Mouse (Mus musculus): Measurements from ENCODE around the gene Cnn2.

The Cnn2 gene

DNA sequence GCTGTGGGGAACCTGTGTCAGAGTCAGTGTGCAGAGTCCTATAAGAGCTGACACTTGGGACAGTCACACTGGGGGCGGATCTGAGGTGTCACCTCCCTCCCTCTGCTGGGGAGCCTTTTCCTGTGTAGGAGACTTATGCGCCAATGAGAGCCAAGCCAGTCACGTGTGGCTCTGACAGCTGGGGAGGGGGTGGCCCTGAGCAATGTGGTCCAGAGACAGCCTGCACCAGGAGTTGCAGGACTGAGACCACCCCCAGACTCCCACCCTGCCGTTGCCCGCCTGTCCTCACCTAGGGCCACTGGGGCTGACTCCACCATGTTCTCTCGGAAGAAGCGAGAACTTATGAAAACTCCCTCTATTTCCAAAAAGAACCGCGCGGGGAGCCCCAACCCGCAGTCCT is 28.1 kb downstream of the Cnn2 start, which contains the start of gene Arhgap45:
Gene Arhgap45, plus strand, starts transcription at position 143 of the 400 bp plus-strand sequence.
- ChIA-PET POLR2A (interaction anchor here in 3 of 4 experiments (0.6 to 9.6 kb wide), 14 partner anchors 10 to 132 kb away, joined by 3 to 102 read pairs (median 6); partner anchors contain the start of gene Midn (in 1 of the 3)), CTCF (interaction anchor here in 3 of 4 experiments (0.5 to 0.8 kb wide), 3 partner anchors 12 to 29 kb away, joined by 3 to 9 read pairs (median 3); no protein-coding TSS in a partner anchor)

- ChIA-PET POLR2A (interaction anchor here (0.6 to 9.6 kb wide), 14 partner anchors 10 to 41 kb away, joined by 3 to 102 read pairs (median 6); no protein-coding TSS in a partner anchor), CTCF (interaction anchor here (0.6 to 1.2 kb wide), 4 partner anchors 12 to 205 kb away, joined by 3 to 15 read pairs (median 3); no protein-coding TSS in a partner anchor)
These were observed 28.5 kb downstream of the Cnn2 start for GRCm38 (mm10) chr10:80016931-80017330.

GRCm38 (mm10) chr10:80017361-80017760 is 29.0 kb downstream of the Cnn2 start:
- CTCF ChIA-PET, result interaction anchor here in 3 of 4 experiments (0.5 to 1.2 kb wide), 5 partner anchors 17 to 360 kb away, joined by 3 to 15 read pairs (median 3); no protein-coding TSS in a partner anchor
- POLR2A ChIA-PET, result interaction anchor here in 3 of 4 experiments (0.6 to 9.6 kb wide), 8 partner anchors 9 to 150 kb away, joined by 3 to 102 read pairs (median 6); no protein-coding TSS in a partner anchor

GRCm38 (mm10) chr10:80017771-80018170 is 29.4 kb downstream of the Cnn2 start:
- POLR2A ChIA-PET, result interaction anchor here in 2 of 4 experiments (0.9 to 9.6 kb wide), 7 partner anchors 9 to 150 kb away, joined by 3 to 102 read pairs (median 6); no protein-coding TSS in a partner anchor
- CTCF ChIA-PET, result interaction anchor here in 3 of 4 experiments (0.5 to 1.2 kb wide), 5 partner anchors 16 to 361 kb away, joined by 3 read pairs; no protein-coding TSS in a partner anchor

- POLR2A ChIA-PET, result interaction anchor here (0.6 to 9.6 kb wide), 29 partner anchors 9 to 165 kb away, joined by 3 to 102 read pairs (median 4); partner anchors contain the start of genes Med16 (in 1 of the 4), Ptbp1 (in 1 of the 4), Tmem259 (in 1 of the 4) and Wdr18 (in 1 of the 4)
These were observed 30.4 kb downstream of the Cnn2 start for GRCm38 (mm10) chr10:80018739-80019297.

DNA sequence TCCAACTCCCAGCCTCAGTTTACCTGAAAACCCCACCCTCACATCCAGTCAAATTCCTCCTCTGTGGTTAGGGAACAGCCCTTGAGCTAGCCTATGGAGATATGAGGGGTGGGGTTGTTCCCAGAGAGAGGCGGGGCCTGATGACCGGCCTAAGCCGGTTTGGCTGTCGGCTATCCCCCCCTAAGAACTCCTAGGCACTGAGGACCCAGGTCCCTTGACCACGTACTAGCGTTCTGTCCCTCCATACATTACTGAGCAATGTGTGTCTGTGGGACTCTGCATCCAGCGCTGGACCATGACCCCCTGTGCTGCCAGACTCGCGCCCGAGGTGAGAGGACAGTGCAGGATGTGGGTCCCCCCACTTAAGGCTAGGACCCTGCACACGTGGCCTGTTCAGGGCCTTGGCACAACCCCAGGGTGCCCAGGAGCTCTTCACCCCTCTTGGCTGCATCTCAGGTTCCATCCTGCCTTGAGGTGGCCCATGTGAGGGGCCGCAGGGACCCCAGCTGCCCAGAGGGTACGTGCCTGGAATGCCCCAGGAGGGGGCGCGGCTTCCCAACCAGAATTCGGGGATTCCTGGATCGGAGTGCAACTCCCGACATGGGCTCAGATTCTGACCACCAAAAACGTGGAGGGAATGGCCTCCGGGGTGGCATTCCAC is 31.2 kb downstream of the Cnn2 start:
- ChIA-PET POLR2A (interaction anchor here (0.6 to 9.6 kb wide), 31 partner anchors 9 to 148 kb away, joined by 3 to 102 read pairs (median 5); partner anchors contain the start of genes Med16 (in 1 of the 4), Polr2e (in 1 of the 4), Tmem259 (in 1 of the 4) and Wdr18 (in 1 of the 4)), CTCF (interaction anchor here in 1 of 4 experiments (0.6 to 1.8 kb wide), 5 partner anchors 9 to 129 kb away, joined by 3 to 8 read pairs (median 3); partner anchors contain the start of gene Midn)

More at GRCm38 (mm10) chr10:80018739-80019297, 30.4 kb downstream of the Cnn2 start:
- CTCF ChIA-PET, result interaction anchor here in 2 of 4 experiments (0.6 to 1.2 kb wide), 9 partner anchors 9 to 250 kb away, joined by 3 to 11 read pairs (median 3); partner anchors contain the start of genes Midn (in 1 of the 2) and Tmem259 (in 1 of the 2)

GRCm38 (mm10) chr10:80020191-80020590 is 31.8 kb downstream of the Cnn2 start:
- ChIA-PET POLR2A (interaction anchor here in 3 of 4 experiments (0.8 to 9.6 kb wide), 24 partner anchors 8 to 148 kb away, joined by 3 to 102 read pairs (median 5); partner anchors contain the start of genes Med16 (in 1 of the 3) and Wdr18 (in 1 of the 3)), CTCF (interaction anchor here in 1 of 4 experiments (0.7 to 1.8 kb wide), 5 partner anchors 16 to 32 kb away, joined by 3 to 8 read pairs (median 3); no protein-coding TSS in a partner anchor)

DNA sequence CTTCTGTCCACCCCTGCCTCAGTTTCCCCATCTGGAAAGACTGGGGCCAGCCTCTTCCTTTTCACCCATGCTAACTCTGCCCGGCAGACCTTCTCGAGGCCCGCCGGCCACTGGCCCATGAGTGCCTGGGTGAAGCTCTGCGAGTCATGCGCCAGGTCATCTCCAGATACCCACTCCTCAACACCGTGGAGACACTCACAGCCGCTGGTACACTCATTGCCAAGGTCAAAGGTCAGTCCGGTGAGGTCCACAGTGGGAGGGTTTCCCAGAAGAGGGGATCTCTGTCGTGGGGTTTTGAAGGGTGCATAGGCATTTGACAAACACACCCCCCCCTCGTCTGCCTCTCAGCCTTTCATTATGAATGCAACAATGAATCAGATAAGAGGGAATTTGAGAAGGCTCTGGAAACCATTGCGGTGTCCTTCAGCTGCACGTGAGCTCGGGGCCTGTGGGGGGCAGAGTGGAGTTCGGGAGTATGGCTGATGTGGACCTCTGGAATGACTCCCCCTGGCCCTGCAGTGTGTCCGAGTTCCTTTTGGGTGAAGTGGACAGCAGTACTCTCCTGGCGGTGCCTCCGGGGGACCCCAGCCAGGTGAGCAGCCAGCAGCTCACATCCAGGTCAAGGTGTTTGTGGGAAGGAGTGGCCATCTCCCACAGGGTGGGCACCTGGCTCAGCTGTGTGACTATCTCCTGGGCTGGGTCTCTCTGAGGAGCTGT is 32.4 kb downstream of the Cnn2 start:
- ChIA-PET POLR2A (interaction anchor here in 3 of 4 experiments (0.8 to 9.6 kb wide), 23 partner anchors 8 to 147 kb away, joined by 3 to 102 read pairs (median 5); partner anchors contain the start of genes Med16 (in 1 of the 3) and Wdr18 (in 1 of the 3)), CTCF (interaction anchor here (0.6 to 1.8 kb wide), 14 partner anchors 10 to 978 kb away, joined by 3 to 9 read pairs (median 3); partner anchors contain the start of gene Stk11 (in 1 of the 4))

DNA sequence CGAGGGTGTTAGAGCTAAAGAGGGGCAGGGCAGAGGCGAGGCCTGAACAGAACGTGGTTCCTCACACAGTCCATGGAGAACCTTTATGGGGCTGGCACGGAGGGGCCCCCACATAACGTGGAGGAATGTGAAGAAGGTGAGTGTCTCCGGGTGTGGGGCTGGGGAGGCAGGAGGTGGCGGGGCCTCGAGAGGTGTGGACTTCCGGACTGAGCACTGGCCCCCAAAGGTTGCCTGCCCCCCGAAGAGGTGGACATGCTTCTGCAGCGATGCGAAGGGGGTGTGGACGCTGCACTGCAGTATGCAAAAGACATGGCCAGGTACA is 32.9 kb downstream of the Cnn2 start:
- POLR2A ChIA-PET, result interaction anchor here in 3 of 4 experiments (0.8 to 9.6 kb wide), 15 partner anchors 9 to 147 kb away, joined by 3 to 102 read pairs (median 4); partner anchors contain the start of gene Wdr18 (in 1 of the 3)

DNA sequence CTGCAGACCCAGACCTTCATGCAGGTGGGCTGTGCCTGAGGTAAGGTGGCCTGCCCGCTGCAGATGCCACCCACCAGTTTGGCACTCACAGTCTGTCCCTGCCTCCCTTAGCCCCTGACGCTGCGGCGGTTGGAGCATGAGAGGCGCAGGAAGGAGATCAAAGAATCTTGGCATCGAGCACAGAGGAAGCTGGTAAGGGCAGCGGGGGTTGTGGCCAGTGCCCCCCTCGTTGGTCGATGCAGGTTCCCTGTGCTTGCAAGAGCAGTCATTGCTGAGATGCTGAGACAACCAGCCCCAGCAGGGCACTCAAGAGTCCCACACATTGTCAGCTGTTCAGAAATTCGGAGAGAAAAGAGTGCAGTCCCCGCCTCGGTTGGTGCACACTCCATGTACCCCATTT is 33.8 kb downstream of the Cnn2 start:
- POLR2A ChIA-PET, result no interaction called here
- CTCF ChIA-PET, result no interaction called here

More for the DNA sequence above, 32.9 kb downstream of the Cnn2 start:
- CTCF ChIA-PET, result interaction anchor here (0.6 to 1.2 kb wide), 13 partner anchors 10 to 977 kb away, joined by 3 to 9 read pairs (median 3); partner anchors contain the start of gene Stk11 (in 1 of the 4)

DNA sequence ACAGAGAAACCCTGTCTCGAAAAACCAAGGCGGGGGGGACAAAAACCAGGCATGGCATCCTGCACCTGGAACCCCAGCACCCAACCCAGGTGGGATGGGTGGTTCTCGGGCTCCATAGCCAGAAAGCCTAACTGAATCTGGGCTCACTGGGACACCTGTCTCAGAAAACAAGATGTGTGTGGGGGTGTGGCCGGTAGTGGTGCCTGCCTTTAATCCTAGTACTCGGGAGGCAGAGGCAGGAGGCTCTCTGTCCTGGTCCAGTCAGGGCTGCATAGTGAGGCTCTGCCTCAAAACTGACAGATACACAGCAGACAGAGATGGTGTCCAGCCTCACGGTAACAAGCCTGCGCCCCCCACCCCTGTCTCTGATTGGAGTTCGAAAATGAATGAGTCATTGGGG is 34.4 kb downstream of the Cnn2 start:
- ChIA-PET CTCF (interaction anchor here in 2 of 4 experiments (0.6 to 0.9 kb wide), 3 partner anchors 32 to 1979 kb away, joined by 3 to 14 read pairs (median 4); no protein-coding TSS in a partner anchor), POLR2A (interaction anchor here (0.6 to 25.5 kb wide), 6 partner anchors 8 to 27 kb away, joined by 3 to 641 read pairs (median 6); partner anchors contain the start of genes Gpx4 (in 1 of the 4) and Polr2e (in 1 of the 4))

DNA sequence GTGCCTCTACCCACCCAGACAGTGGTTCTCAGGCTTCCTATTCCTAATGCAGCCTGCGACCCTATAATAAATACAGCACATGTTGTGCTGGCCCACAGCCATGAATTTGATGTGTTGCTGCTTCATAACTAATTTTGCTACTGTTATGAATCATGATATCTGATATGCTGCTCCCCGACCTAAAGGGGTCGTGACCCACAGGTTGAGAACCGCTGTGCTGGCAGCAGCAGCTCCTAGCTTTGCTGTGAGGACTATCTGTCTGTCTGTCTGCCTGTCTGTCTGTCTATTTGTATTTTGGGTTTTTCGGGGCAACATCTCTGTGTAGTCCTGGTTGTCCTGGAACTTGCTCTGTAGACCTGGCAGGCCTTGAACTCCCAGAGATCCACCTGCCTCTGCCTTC is 35.4 kb downstream of the Cnn2 start:
- ChIA-PET POLR2A (interaction anchor here in 3 of 4 experiments (0.6 to 25.5 kb wide), 10 partner anchors 7 to 188 kb away, joined by 3 to 641 read pairs (median 4); partner anchors contain the start of genes Arhgap45 (in 1 of the 3), Cirbp (in 1 of the 3), Gpx4 (in 1 of the 3) and Polr2e (in 1 of the 3)), CTCF (interaction anchor here in 3 of 4 experiments (0.6 to 0.9 kb wide), 6 partner anchors 9 to 241 kb away, joined by 3 to 16 read pairs (median 3); no protein-coding TSS in a partner anchor)

DNA sequence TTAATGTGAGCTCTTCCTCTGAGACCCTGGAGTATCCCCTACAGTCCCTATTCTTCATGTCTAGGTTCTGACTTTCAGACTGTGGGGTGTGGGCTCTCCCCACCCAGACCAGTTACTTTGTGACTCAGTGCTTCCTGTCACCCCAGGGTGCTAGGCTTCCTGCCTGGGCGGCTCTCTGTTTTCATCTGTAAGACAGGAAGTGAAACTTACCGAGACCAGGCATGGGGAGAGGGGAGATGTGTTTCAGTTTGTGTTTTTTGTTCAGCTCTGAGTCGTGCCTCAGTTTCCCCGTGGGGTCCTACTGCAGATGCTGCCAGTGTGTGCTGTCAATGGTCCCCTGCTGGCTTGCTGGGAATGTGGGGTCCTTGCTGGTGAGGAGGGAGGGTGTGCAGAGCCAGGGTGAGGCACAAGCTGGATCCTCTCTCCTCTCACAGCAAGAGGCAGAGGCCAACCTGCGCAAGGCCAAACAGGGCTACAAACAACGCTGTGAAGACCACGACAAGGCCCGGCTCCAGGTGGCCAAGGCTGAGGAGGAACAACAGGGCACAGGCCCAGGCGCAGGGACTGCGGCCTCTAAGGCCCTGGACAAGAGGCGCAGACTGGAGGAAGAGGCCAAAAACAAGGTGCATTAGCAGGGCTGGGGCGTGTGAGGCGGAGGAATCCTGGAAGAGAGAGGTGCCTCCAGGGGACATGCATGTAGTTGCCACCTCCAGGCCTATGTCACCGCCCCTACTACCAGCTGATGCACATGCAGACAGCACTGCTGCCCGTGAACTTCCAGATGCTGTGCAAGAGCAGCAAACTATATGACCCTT is 36.1 kb downstream of the Cnn2 start:
- POLR2A ChIA-PET, result interaction anchor here in 3 of 4 experiments (0.6 to 25.5 kb wide), 12 partner anchors 8 to 187 kb away, joined by 3 to 641 read pairs (median 4); partner anchors contain the start of genes Arhgap45 (in 2 of the 3), Cirbp (in 1 of the 3), Gpx4 (in 1 of the 3) and Polr2e (in 1 of the 3)
- CTCF ChIA-PET, result interaction anchor here in 3 of 4 experiments (0.6 to 2.8 kb wide), 3 partner anchors 9 to 40 kb away, joined by 3 to 16 read pairs (median 9); partner anchors contain the start of gene Tmem259 (in 1 of the 3)

- CTCF ChIA-PET, result interaction anchor here in 1 of 4 experiments (2.8 kb wide), 1 partner anchor 41 kb away, joined by 9 read pairs; the partner anchor contains the start of gene Tmem259
These were observed 36.6 kb downstream of the Cnn2 start for GRCm38 (mm10) chr10:80025044-80025347.

DNA sequence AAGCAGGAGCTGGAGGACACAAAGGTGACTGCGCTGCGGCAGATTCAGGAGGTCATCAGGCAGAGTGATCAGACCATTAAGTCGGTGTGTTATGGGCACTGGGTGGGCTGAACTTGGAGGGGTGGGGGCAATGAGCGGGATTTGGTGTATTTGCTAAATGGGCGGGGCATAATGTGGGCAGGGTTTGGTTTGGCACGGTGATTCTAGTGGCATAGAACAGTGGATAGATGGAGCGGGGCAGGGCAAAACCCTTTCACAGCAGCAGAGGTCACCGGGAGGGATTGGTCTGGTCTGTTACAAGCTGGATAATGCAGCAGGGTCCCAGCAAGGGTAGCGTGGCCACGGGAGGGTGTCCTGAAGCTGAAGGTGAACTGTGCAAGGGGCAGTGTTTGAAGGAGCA is 37.1 kb downstream of the Cnn2 start:
- CTCF ChIA-PET, result interaction anchor here in 1 of 4 experiments (2.8 kb wide), 1 partner anchor 41 kb away, joined by 9 read pairs; the partner anchor contains the start of gene Tmem259
- POLR2A ChIA-PET, result interaction anchor here in 3 of 4 experiments (0.6 to 29.7 kb wide), 15 partner anchors 9 to 348 kb away, joined by 3 to 849 read pairs (median 7); partner anchors contain the start of genes Arhgap45 (in 2 of the 3), Gpx4 (in 2 of the 3), Polr2e (in 2 of the 3) and Tmem259 (in 1 of the 3)

More at GRCm38 (mm10) chr10:80025044-80025347, 36.6 kb downstream of the Cnn2 start:
- POLR2A ChIA-PET, result interaction anchor here in 2 of 4 experiments (0.9 to 25.5 kb wide), 6 partner anchors 8 to 40 kb away, joined by 3 to 641 read pairs (median 33); partner anchors contain the start of genes Arhgap45 (in 2 of the 2), Gpx4 (in 1 of the 2), Polr2e (in 1 of the 2) and Tmem259 (in 1 of the 2)

Measured in embryonic stem cell, embryonic (primary cell).